Mouse (Mus musculus): ENCODE measurements around the gene Nuf2. TPM values are rescaled to one million over a fixed set of nuclear protein-coding genes. Genes with fewer than 3 reads are reported as not detected.

The Nuf2 gene
- 47.1 and 47.9 TPM in 2 replicates for polyA plus RNA-seq (2016; fragmentation: Nextera tagmentation; extraction: Ambion mirVana)

DNA sequence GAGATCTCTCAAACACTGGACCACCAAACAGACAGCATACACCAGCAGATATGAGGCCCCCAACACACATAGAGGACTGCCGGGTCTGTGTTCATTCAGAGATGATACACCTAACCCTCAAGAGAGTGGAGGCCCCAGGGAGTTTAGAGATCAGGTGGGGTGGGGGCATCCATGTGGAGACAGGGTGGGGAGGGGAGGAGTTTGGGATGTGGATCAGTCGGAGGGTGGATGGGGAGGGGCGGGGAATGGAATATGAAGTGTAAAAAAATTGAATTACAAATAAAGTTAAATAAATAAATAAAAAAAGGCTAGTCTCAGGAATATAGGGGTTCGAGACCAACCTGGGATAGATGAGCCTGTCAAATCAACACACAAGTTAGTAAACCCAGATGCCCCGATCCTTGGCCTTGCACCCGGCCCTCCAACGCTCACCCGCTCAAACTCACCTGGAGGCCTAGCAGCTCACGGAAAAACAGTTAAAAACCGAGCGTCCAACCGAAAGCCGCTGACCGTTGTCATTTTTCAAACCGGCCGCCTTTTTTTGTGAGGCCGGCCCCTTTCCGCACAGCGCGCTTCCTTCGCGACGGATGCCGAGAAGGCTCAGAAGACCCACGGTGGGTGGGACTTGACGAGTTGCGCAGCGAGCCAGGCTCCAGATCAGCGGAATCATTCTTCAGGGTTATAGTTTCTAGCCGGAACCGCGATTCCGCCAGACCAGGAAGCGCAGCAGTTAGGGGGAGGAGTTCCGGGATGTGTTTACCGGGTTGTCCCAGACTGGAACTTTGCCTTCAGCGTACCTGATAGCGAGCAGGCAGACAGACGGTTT lies at the start of gene Nuf2:
Gene Nuf2 (minus strand): TSS at position 589 of the 826 bp plus-strand sequence.
- H3K27me3 ChIP-seq = no peaks in the 10 kb centered on the region
- H3K27ac ChIP-seq = peak within 1 kb of the TSS; percentile 75
- no peaks in the 10 kb centered on the region for H3K9me3 ChIP-seq (replicated peaks)
- whole genome bisulfite sequencing = under 1% methylated on average over 39 of the region's 39 CpGs
- H3K4me3 ChIP-seq = peak within 1 kb of the TSS; percentile 55
- 0 out of 2 replicates have a peak, but pooled peaks cover 5% of the 10 kb centered on the region for H3K36me3 ChIP-seq
- peak within 1 kb of the TSS; percentile 68 for H3K4me2 ChIP-seq (replicated peaks)
- ATAC-seq (ENCODE audit: low FRiP score) = peak; percentile 97
- peaks cover 9% of the 10 kb centered on the region for H3K4me1 ChIP-seq
- H3K9ac ChIP-seq = peak within 1 kb of the TSS; percentile 56

- Histone ChIP-seq H3K27ac (no peak overlapping the region), H3K4me2 (replicated peaks) (no peak overlapping the region), H3K9me3 (replicated peaks) (no peaks in the 10 kb centered on the region), H3K9ac (no peak overlapping the region), H3K36me3 (no peaks in the 10 kb centered on the region), H3K4me3 (no peak overlapping the region), H3K4me1 (no peaks in the 10 kb centered on the region), H3K27me3 (no peaks in the 10 kb centered on the region)
- WGBS = 88% methylated on average over 3 of the region's 3 CpGs
- ATAC-seq (ENCODE audit: low FRiP score) = no peak
Observed at GRCm38 (mm10) chr1:169579572-169579971, 48.3 kb upstream of the Nuf2 start.

DNA sequence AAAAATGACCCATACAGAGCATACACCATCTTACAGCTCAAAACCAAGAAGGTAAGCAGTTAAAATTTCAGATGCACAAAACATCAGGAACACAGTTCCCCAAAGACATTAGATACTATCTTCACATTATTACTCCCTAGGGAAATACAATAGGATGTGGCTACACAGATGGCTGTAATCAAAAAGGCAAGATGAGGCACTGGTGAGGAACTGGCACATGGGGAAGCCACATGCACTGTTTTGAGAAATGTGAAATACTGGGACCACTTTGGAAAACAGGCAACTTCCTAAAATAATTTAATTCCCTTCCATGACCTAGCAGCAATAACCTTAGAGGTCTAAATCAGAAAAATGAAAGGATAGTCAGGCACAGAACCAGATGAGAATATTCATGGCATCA lies 42.9 kb upstream of the Nuf2 start:
- ATAC-seq (ENCODE audit: low FRiP score) = no peak
- H3K9ac ChIP-seq = no peak overlapping the region

DNA sequence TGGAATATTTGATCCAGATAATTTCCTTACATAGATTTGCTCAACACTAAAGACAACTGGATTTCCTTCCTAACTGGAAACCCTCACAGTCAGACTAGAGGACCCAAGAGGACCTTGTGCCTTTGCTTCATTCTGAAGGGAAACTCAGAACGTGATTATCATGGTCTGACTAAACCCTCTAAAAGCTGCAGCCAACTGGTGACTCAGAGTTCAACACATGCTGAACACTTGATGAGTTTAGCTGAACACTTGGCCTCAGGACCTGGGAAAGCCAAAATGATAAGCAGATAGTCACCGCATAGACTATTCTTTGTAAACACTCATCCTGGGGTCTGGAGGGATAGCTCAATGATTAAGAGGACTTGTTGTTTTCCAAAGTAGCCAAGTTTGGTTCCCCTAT lies 24.4 kb upstream of the Nuf2 start:
- no peak overlapping the region for H3K4me3 ChIP-seq
- no peak for ATAC-seq (ENCODE audit: low FRiP score)

More for the DNA sequence above, 42.9 kb upstream of the Nuf2 start:
- H3K4me1 ChIP-seq = no peaks in the 10 kb centered on the region
- H3K4me3 ChIP-seq = no peak overlapping the region
- no peaks in the 10 kb centered on the region for H3K36me3 ChIP-seq
- no peaks in the 10 kb centered on the region for H3K9me3 ChIP-seq (replicated peaks)
- no peak overlapping the region for H3K4me2 ChIP-seq (replicated peaks)
- H3K27ac ChIP-seq = no peak overlapping the region
- H3K27me3 ChIP-seq = no peaks in the 10 kb centered on the region

GRCm38 (mm10) chr1:169555019-169555418 lies 23.8 kb upstream of the Nuf2 start:
- Histone ChIP-seq H3K36me3 (no peaks in the 10 kb centered on the region), H3K4me2 (replicated peaks) (no peak overlapping the region), H3K27ac (no peak overlapping the region), H3K27me3 (no peaks in the 10 kb centered on the region), H3K4me3 (no peak overlapping the region), H3K9me3 (replicated peaks) (no peaks in the 10 kb centered on the region), H3K9ac (no peak overlapping the region), H3K4me1 (no peaks in the 10 kb centered on the region)
- WGBS = 91% methylated on average over 4 of the region's 4 CpGs
- no peak for ATAC-seq (ENCODE audit: low FRiP score)

More for the DNA sequence above, 24.4 kb upstream of the Nuf2 start:
- no peaks in the 10 kb centered on the region for H3K27me3 ChIP-seq
- WGBS = 92% methylated on average over 2 of the region's 2 CpGs
- H3K9me3 ChIP-seq (replicated peaks) = no peaks in the 10 kb centered on the region
- H3K4me1 ChIP-seq = no peaks in the 10 kb centered on the region
- no peak overlapping the region for H3K9ac ChIP-seq
- no peak overlapping the region for H3K4me2 ChIP-seq (replicated peaks)
- H3K36me3 ChIP-seq = no peaks in the 10 kb centered on the region
- no peak overlapping the region for H3K27ac ChIP-seq

DNA sequence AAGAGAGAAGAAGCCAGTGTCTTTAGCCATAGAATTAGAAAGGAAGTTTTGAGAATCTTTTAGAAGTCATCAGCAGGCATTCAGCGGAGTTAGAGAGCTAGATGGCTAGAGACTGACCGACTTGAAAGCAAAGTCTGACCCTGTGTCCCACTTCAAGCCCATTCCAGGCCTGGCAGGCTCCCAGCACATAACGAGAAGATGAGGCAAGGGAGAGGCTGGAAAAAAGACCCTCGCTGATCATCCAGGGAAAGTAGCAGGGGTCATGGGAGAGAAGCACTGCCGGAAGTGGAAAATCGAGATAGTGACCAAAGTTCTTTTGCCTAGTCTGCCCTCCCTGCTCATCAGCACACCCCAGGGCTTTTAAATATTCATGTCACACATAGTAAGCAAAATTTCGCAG lies 22.2 kb upstream of the Nuf2 start:
- Histone ChIP-seq H3K9ac (no peak overlapping the region), H3K4me3 (no peak overlapping the region), H3K27ac (no peak overlapping the region), H3K4me2 (replicated peaks) (no peak overlapping the region), H3K9me3 (replicated peaks) (no peaks in the 10 kb centered on the region), H3K4me1 (no peaks in the 10 kb centered on the region), H3K36me3 (no peaks in the 10 kb centered on the region), H3K27me3 (no peaks in the 10 kb centered on the region)
- WGBS = 83% methylated on average over 7 of the region's 7 CpGs
- no peak for ATAC-seq (ENCODE audit: low FRiP score)

DNA sequence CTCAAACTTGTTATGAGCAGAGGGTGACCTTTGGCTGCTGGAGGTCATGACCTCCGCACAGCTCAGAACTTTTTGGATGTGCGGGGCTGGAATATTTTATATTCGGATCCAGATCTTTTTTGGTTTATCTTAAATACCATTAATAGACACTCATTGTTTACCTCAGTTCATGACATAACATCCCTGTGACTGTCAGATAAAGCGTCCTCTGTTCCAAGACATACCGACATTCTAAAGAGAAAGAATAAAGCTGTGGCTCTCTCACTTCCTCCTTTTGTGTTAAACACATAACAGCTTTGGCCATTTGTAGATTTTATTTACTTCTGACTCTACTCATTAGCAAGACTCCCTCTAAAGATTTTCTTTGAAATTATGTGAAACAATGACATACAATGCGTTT lies 9.2 kb upstream of the Nuf2 start:
- Histone ChIP-seq H3K9ac (no peak overlapping the region), H3K36me3 (no peaks in the 10 kb centered on the region), H3K4me3 (no peak overlapping the region), H3K4me2 (replicated peaks) (no peak overlapping the region), H3K9me3 (replicated peaks) (no peaks in the 10 kb centered on the region), H3K27ac (no peak overlapping the region), H3K4me1 (no peaks in the 10 kb centered on the region), H3K27me3 (no peaks in the 10 kb centered on the region)
- ATAC-seq (ENCODE audit: low FRiP score) = no peak
- 87% methylated on average over 6 of the region's 6 CpGs for WGBS

DNA sequence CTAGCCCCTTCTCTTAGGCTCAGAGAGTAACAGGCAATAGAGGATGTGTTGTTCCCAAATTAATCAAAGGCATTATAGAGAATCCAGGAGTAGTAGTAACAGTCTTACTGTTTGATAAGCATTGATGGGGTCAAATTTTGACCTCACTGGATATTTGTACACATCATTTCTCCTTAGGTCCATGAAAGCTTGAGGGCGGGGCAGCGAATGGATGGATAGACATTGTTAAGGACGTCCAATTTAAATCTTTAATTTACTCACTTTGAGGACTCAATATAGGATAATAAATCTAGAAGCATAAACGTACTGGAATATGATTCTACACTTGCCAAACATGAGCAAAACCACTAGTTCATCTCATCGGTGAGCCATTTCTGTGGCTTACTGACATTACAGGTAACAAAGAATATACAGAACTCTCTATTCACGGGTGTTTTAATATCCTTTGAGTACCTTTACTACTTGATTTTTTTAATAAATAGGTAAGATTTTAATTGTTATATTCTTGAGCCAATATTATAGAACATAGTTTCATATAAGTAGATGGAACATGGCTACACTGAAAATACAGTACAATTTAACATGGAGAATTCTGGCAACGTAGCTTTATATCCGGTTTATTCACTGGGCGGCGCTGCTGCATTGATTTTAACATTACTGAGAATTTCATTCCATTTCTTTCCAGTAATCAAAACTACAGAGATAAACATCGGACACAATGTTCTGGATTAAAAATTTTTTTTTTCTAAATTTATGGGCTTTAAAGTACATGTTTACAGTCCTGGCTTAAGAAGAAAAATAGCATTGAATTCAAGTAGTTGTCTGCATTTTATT lies 655 bp upstream of the Nuf2 start:
- peak; percentile 41 for ATAC-seq (ENCODE audit: low FRiP score)
- H3K4me2 ChIP-seq (replicated peaks) = peak overlapping the region; percentile 68
- peak overlapping the region; percentile 54 for H3K9ac ChIP-seq
- H3K36me3 ChIP-seq = no peaks in the 10 kb centered on the region
- H3K4me1 ChIP-seq = peaks cover 9% of the 10 kb centered on the region
- no peaks in the 10 kb centered on the region for H3K27me3 ChIP-seq
- no peaks in the 10 kb centered on the region for H3K9me3 ChIP-seq (replicated peaks)
- WGBS = 13% methylated on average over 11 of the region's 11 CpGs
- peak overlapping the region; percentile 75 for H3K27ac ChIP-seq
- peak overlapping the region; percentile 55 for H3K4me3 ChIP-seq

GRCm38 (mm10) chr1:169529996-169530518 lies 1.2 kb downstream of the Nuf2 start:
- 85% methylated on average over 8 of the region's 8 CpGs for WGBS
- Histone ChIP-seq H3K4me1 (peaks cover 9% of the 10 kb centered on the region), H3K27ac (no peak overlapping the region), H3K4me2 (replicated peaks) (peak overlapping the region; percentile 59), H3K36me3 (peaks cover 7% of the 10 kb centered on the region; the same call in 1 of the 2 replicates), H3K9me3 (replicated peaks) (no peaks in the 10 kb centered on the region), H3K4me3 (peak overlapping the region; percentile 55), H3K9ac (0 out of 2 replicates have a peak overlapping the region, but pooled peaks have one; percentile 27), H3K27me3 (no peaks in the 10 kb centered on the region)
- no peak for ATAC-seq (ENCODE audit: low FRiP score)

GRCm38 (mm10) chr1:169526006-169526680 lies 5.1 kb downstream of the Nuf2 start:
- Histone ChIP-seq H3K36me3 (peaks cover 26% of the 10 kb centered on the region), H3K27ac (no peak overlapping the region), H3K4me1 (peaks cover 9% of the 10 kb centered on the region), H3K27me3 (no peaks in the 10 kb centered on the region), H3K4me3 (no peak overlapping the region), H3K9me3 (replicated peaks) (no peaks in the 10 kb centered on the region), H3K9ac (no peak overlapping the region), H3K4me2 (replicated peaks) (no peak overlapping the region)
- ATAC-seq (ENCODE audit: low FRiP score) = no peak
- WGBS = 92% methylated on average over 5 of the region's 5 CpGs

DNA sequence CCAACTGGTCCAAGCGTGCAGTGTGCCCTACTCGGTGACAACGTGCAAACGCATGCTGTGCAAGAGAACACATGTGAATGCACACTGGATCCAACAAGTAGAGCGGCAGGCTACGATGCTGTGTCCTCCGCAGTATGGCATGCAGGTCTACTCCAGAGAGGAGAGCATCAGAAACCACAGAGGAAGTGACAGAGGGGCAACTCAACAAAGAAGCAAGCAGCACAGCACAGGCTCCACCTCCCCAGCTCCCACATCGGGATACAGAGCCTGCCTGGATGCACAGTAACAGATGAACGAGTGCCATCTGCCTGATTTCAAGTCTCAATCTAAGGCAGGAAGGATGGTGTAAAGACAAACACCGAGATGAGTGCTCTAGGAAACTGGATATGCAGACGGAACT lies 11.9 kb downstream of the Nuf2 start:
- Histone ChIP-seq H3K4me3 (no peak overlapping the region), H3K36me3 (peaks cover 31% of the 10 kb centered on the region), H3K27me3 (no peaks in the 10 kb centered on the region), H3K27ac (no peak overlapping the region), H3K9ac (no peak overlapping the region), H3K4me2 (replicated peaks) (no peak overlapping the region), H3K4me1 (no peaks in the 10 kb centered on the region), H3K9me3 (replicated peaks) (no peaks in the 10 kb centered on the region)
- 97% methylated on average over 11 of the region's 11 CpGs for WGBS
- ATAC-seq (ENCODE audit: low FRiP score) = no peak
